Mouse (Mus musculus): ENCODE data around the gene Tmem259. TPM values are rescaled to one million over a fixed set of nuclear protein-coding genes. Genes with fewer than 3 reads are reported as not detected.

Gene Tmem259
- total and polyA plus RNA-seq, 3 experiments: 62.0 to 150 TPM; not detected in 1

- H3K9ac ChIP-seq (ENCODE audit: control insufficient read depth, low read depth, low read length, poor library complexity, severe bottlenecking): peak overlapping the region; percentile 85
- DNase-seq (ENCODE audit: low read depth, low spot score): peak; percentile 69
- peaks cover 30% of the 10 kb centered on the region for H3K79me2 ChIP-seq (ENCODE audit: control insufficient read depth, insufficient read depth, low read length, poor library complexity)
- no peaks in the 10 kb centered on the region for H3K9me3 ChIP-seq (replicated peaks; ENCODE audit: insufficient read depth, low read length)
- peak overlapping the region; percentile 77 to 85 for H3K4me3 ChIP-seq (ENCODE audit: control insufficient read depth in 1 of 2, insufficient read depth in 1 of 2, low read depth in 2 of 2, low read length in 2 of 2)
- peaks cover 0 to 11% of the 10 kb centered on the region in 2 experiments; a peak in 2 of 4 replicates for H3K4me1 ChIP-seq (ENCODE audit: control insufficient read depth in 1 of 2, insufficient read depth in 2 of 2, low read length in 2 of 2)
- peak overlapping the region; percentile 77 for H3K27ac ChIP-seq (ENCODE audit: control insufficient read depth, low read depth, low read length)
- peaks cover 0 to 5% of the 10 kb centered on the region in 2 experiments; a peak in 2 of 4 replicates for H3K36me3 ChIP-seq (ENCODE audit: control insufficient read depth in 1 of 2, insufficient read depth in 2 of 2, low read length in 2 of 2)
- no peaks in the 10 kb centered on the region for H3K27me3 ChIP-seq (ENCODE audit: control insufficient read depth in 1 of 2, insufficient read depth in 2 of 2, low read length in 2 of 2)
- TF ChIP-seq RCOR1 (IDR thresholded peaks at IDR 0.05; ENCODE audit: low read depth, low read length) (no peak), MAZ (IDR thresholded peaks at IDR 0.05; ENCODE audit: low read depth, low read length) (no peak), SIN3A (IDR thresholded peaks at IDR 0.05; ENCODE audit: low read length) (no peak; the same call in 1 of the 2 replicates), BHLHE40 (IDR thresholded peaks at IDR 0.05; ENCODE audit: borderline replicate concordance, low read depth, low read length) (no peak), MXI1 (IDR thresholded peaks at IDR 0.05; ENCODE audit: low read depth, low read length) (no peak), MEF2A (IDR thresholded peaks at IDR 0.05; ENCODE audit: extremely low read depth, insufficient replicate concordance, low read depth, low read length, poor library complexity, severe bottlenecking) (no peak), CHD2 (IDR thresholded peaks at IDR 0.05; ENCODE audit: low read length) (peak; percentile 80), GATA1 (IDR thresholded peaks at IDR 0.05; ENCODE audit: low read depth, low read length) (peak; percentile 67), NELFE (IDR thresholded peaks at IDR 0.05; ENCODE audit: low read depth, low read length) (no peak), POLR2A (IDR thresholded peaks at IDR 0.05; ENCODE audit: control insufficient read depth in 1 of 2, insufficient read depth in 1 of 2, low read depth in 1 of 2, low read length in 2 of 2, poor library complexity in 1 of 2) (peak in 1 of 2 experiments; percentile 40; a peak in 1 of 4 replicates), KAT2A (conservative IDR thresholded peaks at IDR 0.05; ENCODE audit: low read depth, low read length) (no peak), CTCF (IDR thresholded peaks at IDR 0.05 in 2 of 3, conservative IDR thresholded peaks at IDR 0.05 in 1 of 3; ENCODE audit: control insufficient read depth in 1 of 3, insufficient read depth in 1 of 3, low read depth in 2 of 3, low read length in 3 of 3, poor library complexity in 1 of 3, severe bottlenecking in 1 of 3) (no peak), MAFK (IDR thresholded peaks at IDR 0.05; ENCODE audit: borderline replicate concordance, low read depth, low read length) (no peak), RAD21 (IDR thresholded peaks at IDR 0.05; ENCODE audit: low read depth, low read length) (no peak), USF1 (IDR thresholded peaks at IDR 0.05; ENCODE audit: low read depth, low read length) (no peak), MYB (IDR thresholded peaks at IDR 0.05; ENCODE audit: low read depth, low read length) (no peak), MYC (IDR thresholded peaks at IDR 0.05; ENCODE audit: low read depth, low read length) (no peak), SMC3 (IDR thresholded peaks at IDR 0.05; ENCODE audit: low read depth, low read length) (no peak), POLR2AphosphoS2 (IDR thresholded peaks at IDR 0.05; ENCODE audit: low read length) (no peak), CHD1 (IDR thresholded peaks at IDR 0.05; ENCODE audit: low read depth, low read length) (no peak), UBTF (IDR thresholded peaks at IDR 0.05; ENCODE audit: borderline replicate concordance, insufficient read depth, low read depth, low read length) (no peak), HCFC1 (IDR thresholded peaks at IDR 0.05; ENCODE audit: low read depth, low read length) (peak; percentile 75), GABPA (IDR thresholded peaks at IDR 0.05; ENCODE audit: low read depth, low read length) (no peak), ZNF384 (IDR thresholded peaks at IDR 0.05; ENCODE audit: low read depth, low read length) (no peak), E2F4 (IDR thresholded peaks at IDR 0.05; ENCODE audit: borderline replicate concordance, low read depth, low read length) (no peak), ZKSCAN1 (IDR thresholded peaks at IDR 0.05; ENCODE audit: low read depth, low read length) (no peak), NRF1 (IDR thresholded peaks at IDR 0.05; ENCODE audit: insufficient read depth, low read depth, low read length, poor library complexity, severe bottlenecking) (no peak), ZMIZ1 (IDR thresholded peaks at IDR 0.05; ENCODE audit: low read depth, low read length) (no peak), POLR2AphosphoS5 (IDR thresholded peaks at IDR 0.05; ENCODE audit: borderline replicate concordance, low read depth, low read length) (no peak), ZC3H11A (IDR thresholded peaks at IDR 0.05; ENCODE audit: low read depth, low read length) (no peak), TCF12 (IDR thresholded peaks at IDR 0.05; ENCODE audit: low read depth, low read length) (peak; percentile 54; the same call in 1 of the 2 replicates), MAX (IDR thresholded peaks at IDR 0.05; ENCODE audit: low read length) (peak; percentile 25; the same call in 1 of the 2 replicates), ETS1 (IDR thresholded peaks at IDR 0.05; ENCODE audit: low read depth, low read length) (0 out of 2 replicates have a peak, but pooled peaks have one; percentile 37), USF2 (IDR thresholded peaks at IDR 0.05; ENCODE audit: borderline replicate concordance in 1 of 2, insufficient read depth in 1 of 2, low read depth in 1 of 2, low read length in 2 of 2) (no peak), ELF1 (IDR thresholded peaks at IDR 0.05; ENCODE audit: low read depth, low read length) (no peak), TAL1 (IDR thresholded peaks at IDR 0.05; ENCODE audit: low read length) (peak; percentile 21; the same call in 1 of the 2 replicates), TBP (IDR thresholded peaks at IDR 0.05; ENCODE audit: low read depth, low read length) (no peak), JUND (IDR thresholded peaks at IDR 0.05; ENCODE audit: low read depth, low read length) (no peak)
Observed at GRCm38 (mm10) chr10:79983670-79984069, 460 bp downstream of the Tmem259 start.
